Mouse (Mus musculus): ENCODE measurements around the gene Trim46.
A peak's percentile ranks its signal among the peaks of the same experiment; 100 is the strongest.

Trim46 gene

GRCm38 (mm10) chr3:89209731-89210130 is 36.4 kb downstream of the Trim46 start:
- no peak for DNase-seq (ENCODE audit: low read depth)

GRCm38 (mm10) chr3:89208736-89209135 is 37.4 kb downstream of the Trim46 start:
- DNase-seq (ENCODE audit: low read depth): no peak

GRCm38 (mm10) chr3:89208075-89208657 is 37.9 kb downstream of the Trim46 start:
- no peak for DNase-seq (ENCODE audit: low read depth)

- DNase-seq (ENCODE audit: low read depth): no peak
These were observed 39.4 kb downstream of the Trim46 start for GRCm38 (mm10) chr3:89206695-89207094.

GRCm38 (mm10) chr3:89206079-89206478 is 40.0 kb downstream of the Trim46 start:
- no peak for DNase-seq (ENCODE audit: low read depth)

- no peak for DNase-seq (ENCODE audit: low read depth)
These were observed 43.0 kb downstream of the Trim46 start for GRCm38 (mm10) chr3:89203142-89203514.

- DNase-seq (ENCODE audit: low read depth): peak; percentile 94
These were observed 43.6 kb downstream of the Trim46 start, which contains the start of gene Gba for GRCm38 (mm10) chr3:89202253-89203141. TSS of gene Gba (plus strand) at chr3:89202928.

- DNase-seq (ENCODE audit: low read depth): no peak
These were observed 46.3 kb downstream of the Trim46 start for GRCm38 (mm10) chr3:89199839-89200238.

- peak; percentile 85 for DNase-seq (ENCODE audit: low read depth)
These were observed 49.9 kb downstream of the Trim46 start for GRCm38 (mm10) chr3:89195979-89196877.

GRCm38 (mm10) chr3:89193853-89194252 is 52.3 kb downstream of the Trim46 start:
- no peak for DNase-seq (ENCODE audit: low read depth)

GRCm38 (mm10) chr3:89193351-89193750 is 52.8 kb downstream of the Trim46 start:
- DNase-seq (ENCODE audit: low read depth): no peak

- DNase-seq (ENCODE audit: low read depth): no peak
These were observed 55.7 kb downstream of the Trim46 start for GRCm38 (mm10) chr3:89190436-89190835.

GRCm38 (mm10) chr3:89188478-89188875 is 57.6 kb downstream of the Trim46 start:
- DNase-seq (ENCODE audit: low read depth): no peak

- DNase-seq (ENCODE audit: low read depth): no peak
These were observed 58.2 kb downstream of the Trim46 start for GRCm38 (mm10) chr3:89187690-89188477.

GRCm38 (mm10) chr3:89187197-89187596 is 58.9 kb downstream of the Trim46 start:
- DNase-seq (ENCODE audit: low read depth): no peak

Data from c-Kit-positive CD71-negative TER-119-negative erythroid progenitor cells, embryonic 14.5 days (primary cell).